Mouse (Mus musculus): ENCODE data around the gene Glt28d2.

DNA sequence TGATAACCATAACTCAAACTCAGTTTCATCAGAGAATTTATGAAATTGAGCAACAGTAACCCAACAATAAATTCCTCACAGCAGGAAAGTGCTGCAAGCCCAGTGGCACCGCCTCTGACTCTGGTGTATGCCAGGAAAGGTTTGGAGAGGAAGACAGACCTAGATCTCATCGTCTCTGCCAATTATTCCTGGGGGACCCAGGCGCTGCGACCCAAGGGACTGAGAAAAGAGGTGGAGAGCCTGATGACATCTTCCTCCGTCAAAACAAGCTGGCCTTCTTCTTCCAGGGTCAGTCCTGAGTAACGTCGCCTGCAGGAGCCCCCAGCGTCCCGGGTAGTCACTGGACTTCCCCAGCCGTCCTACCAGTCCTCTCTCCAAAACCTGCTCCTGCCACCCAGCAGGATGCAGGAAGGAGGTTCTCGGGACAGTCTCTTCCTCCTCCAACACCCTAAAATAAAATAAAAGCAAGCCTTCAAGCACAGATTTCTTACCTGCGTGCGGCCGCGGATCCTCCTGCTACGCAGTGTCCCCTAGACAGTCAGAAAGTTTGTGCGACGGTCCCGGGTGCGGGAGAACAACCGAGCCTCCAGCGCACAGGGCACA is 579 bp downstream of the Glt28d2 start:
- TF ChIP-seq CTCF (IDR thresholded peaks at IDR 0.05): no peak
- no peak for TF ChIP-seq EP300 (IDR thresholded peaks at IDR 0.05)

Data from lung, postnatal 0 days (tissue).